In the genomic region with DNA sequence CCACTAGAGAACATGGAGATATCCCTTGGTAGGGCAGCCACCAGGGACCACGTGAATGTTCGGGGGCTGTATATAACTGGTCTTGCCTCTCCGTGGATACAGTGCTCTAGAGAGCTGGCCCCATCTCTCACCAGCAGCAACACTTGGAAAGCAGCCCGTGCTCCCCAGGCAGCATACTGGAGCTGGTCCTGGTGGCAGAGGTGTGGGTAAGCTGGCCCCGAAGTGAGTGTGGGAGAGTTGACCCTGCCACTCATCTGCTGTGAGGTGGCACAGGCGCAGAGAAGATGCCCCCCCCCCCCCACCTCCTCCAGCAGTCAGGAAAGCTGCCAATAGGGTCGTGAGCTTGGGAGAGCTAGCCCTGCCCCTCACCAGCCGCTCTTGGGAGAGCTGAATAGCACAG, we compare ENCODE assay signal across 29 mouse cellular contexts.
DNase-seq lines count a peak whose midpoint lies in the region; ATAC-seq and TF ChIP-seq lines count a peak whose summit lies in the region.
"Had no signal": no experiment of that assay in that cellular context is flagged by ENCODE, and none has a peak within 500 bp of the region (broad histone marks: within the 10 kb centered on the region; RNA-seq: fewer than 3 reads in every experiment).

No protein-coding gene starts in this region.

- H3K4me1 ChIP-seq in midbrain, embryonic 10.5 days: peaks cover 5% of the 10 kb centered on the region; the same call in 1 of the 2 replicates
- no peaks in the 10 kb centered on the region for H3K4me1 ChIP-seq in midbrain, postnatal 0 days (ENCODE audit: insufficient read depth, low read length)
- H3K4me1 ChIP-seq: heart, embryonic 10.5 days; heart, embryonic 15.5 days; hindbrain, embryonic 15.5 days; intestine, embryonic 15.5 days; liver, embryonic 12.5 days had no signal

- H3K4me3 ChIP-seq in midbrain, embryonic 10.5 days: no peak overlapping the region
- no peak overlapping the region for H3K4me3 ChIP-seq in midbrain, postnatal 0 days (ENCODE audit: low read depth, low read length)
- H3K4me3 ChIP-seq: erythroblast, embryonic 14.5 days; heart, embryonic 10.5 days; heart, embryonic 15.5 days; hindbrain, embryonic 15.5 days; intestine, embryonic 15.5 days; layer of hippocampus, adult 2 months; left cerebral cortex, adult 2 months; liver, embryonic 12.5 days; midbrain, embryonic 13.5 days; myocyte; neural tube, embryonic 13.5 days had no signal

- no peak for ATAC-seq in midbrain, postnatal 0 days (ENCODE audit: low FRiP score)
- ATAC-seq: intestine, embryonic 15.5 days; liver, embryonic 12.5 days; liver, postnatal 0 days; Patski had no signal

- 45% methylated on average over 8 of the region's 8 CpGs for WGBS in midbrain, embryonic 10.5 days
- 41% methylated on average over 8 of the region's 8 CpGs for WGBS in midbrain, postnatal 0 days

- TF ChIP-seq CTCF in midbrain, postnatal 0 days (IDR thresholded peaks at IDR 0.05): no peak
- no peak for TF ChIP-seq CTCF in brain, embryonic 14.5 days (IDR thresholded peaks at IDR 0.05; ENCODE audit: borderline replicate concordance, extremely low read depth, insufficient read depth, insufficient read length)

- DNase-seq in cerebellum, postnatal 10 days: peak; percentile 22 to 37
- DNase-seq in cerebellum, adult 18-20 months: no peak
- DNase-seq in heart, adult 11 months: peak; percentile 70
- DNase-seq in heart, adult 8-10 months (ENCODE audit: low spot score): no peak
- no peak for DNase-seq in midbrain, embryonic 10.5 days (ENCODE audit: low spot score)
- DNase-seq in midbrain, postnatal 0 days (ENCODE audit: low spot score): no peak
- DNase-seq in brain, embryonic 14.5 days (ENCODE audit: low read depth): peak; percentile 35
- DNase-seq: adrenal gland, postnatal 10 days; cerebellum, adult 11-12 months; forebrain, postnatal 0 days; kidney, adult 2 months; kidney, postnatal 36 days; liver, postnatal 0 days; lung, postnatal 36 days; right cerebral cortex, postnatal 14 days; thymus, postnatal 4 days had no signal

- no peaks in the 10 kb centered on the region for H3K9me3 ChIP-seq in midbrain, embryonic 10.5 days (replicated peaks)
- H3K9me3 ChIP-seq in midbrain, postnatal 0 days (ENCODE audit: low read length): no peaks in the 10 kb centered on the region
- H3K9me3 ChIP-seq: G1E; heart, embryonic 10.5 days; heart, embryonic 15.5 days; hindbrain, embryonic 15.5 days; intestine, embryonic 15.5 days; liver, embryonic 12.5 days; midbrain, embryonic 13.5 days; neural tube, embryonic 13.5 days had no signal

- no peak for TF ChIP-seq POLR2A in brain, embryonic 14.5 days (IDR thresholded peaks at IDR 0.05; ENCODE audit: borderline replicate concordance, extremely low read depth, insufficient read depth, insufficient read length, poor library complexity, severe bottlenecking)

- no peaks in the 10 kb centered on the region for H3K27me3 ChIP-seq in midbrain, embryonic 10.5 days (ENCODE audit: low read depth, poor library complexity, severe bottlenecking)
- H3K27me3 ChIP-seq in midbrain, postnatal 0 days (ENCODE audit: insufficient read depth, low read length): no peaks in the 10 kb centered on the region
- H3K27me3 ChIP-seq: heart, embryonic 15.5 days; hindbrain, embryonic 15.5 days; intestine, embryonic 15.5 days; liver, embryonic 12.5 days; midbrain, embryonic 13.5 days; neural tube, embryonic 13.5 days had no signal

- peak overlapping the region; percentile 15; the same call in 1 of the 2 replicates for H3K27ac ChIP-seq in midbrain, embryonic 10.5 days (replicated peaks)
- H3K27ac ChIP-seq in midbrain, postnatal 0 days (ENCODE audit: low read depth, low read length): no peak overlapping the region
- H3K27ac ChIP-seq: heart, embryonic 10.5 days; heart, embryonic 15.5 days; hindbrain, embryonic 15.5 days; intestine, embryonic 15.5 days; layer of hippocampus, adult 2 months; left cerebral cortex, adult 2 months; liver, embryonic 12.5 days; midbrain, embryonic 13.5 days; neural tube, embryonic 13.5 days had no signal

- no peak overlapping the region for H3K9ac ChIP-seq in midbrain, postnatal 0 days (replicated peaks; ENCODE audit: low read length, poor library complexity, severe bottlenecking)
- H3K9ac ChIP-seq: forebrain, postnatal 0 days; heart, embryonic 15.5 days; hindbrain, embryonic 15.5 days; intestine, embryonic 15.5 days; liver, embryonic 12.5 days; liver, postnatal 0 days; midbrain, embryonic 13.5 days; neural tube, embryonic 13.5 days had no signal

- H3K36me3 ChIP-seq in midbrain, embryonic 10.5 days: no peaks in the 10 kb centered on the region
- H3K36me3 ChIP-seq in midbrain, postnatal 0 days (ENCODE audit: insufficient read depth, low read length): no peaks in the 10 kb centered on the region
- H3K36me3 ChIP-seq: G1E; heart, embryonic 10.5 days; heart, embryonic 15.5 days; hindbrain, embryonic 15.5 days; intestine, embryonic 15.5 days; liver, embryonic 12.5 days; midbrain, embryonic 13.5 days; neural tube, embryonic 13.5 days had no signal

- no peak overlapping the region for H3K4me2 ChIP-seq in midbrain, postnatal 0 days (ENCODE audit: low read depth, low read length, poor library complexity, severe bottlenecking)
- H3K4me2 ChIP-seq: heart, embryonic 15.5 days; hindbrain, embryonic 15.5 days; intestine, embryonic 15.5 days; liver, embryonic 12.5 days; midbrain, embryonic 13.5 days; neural tube, embryonic 13.5 days had no signal

Comparison
In these comparisons a context has a peak if more than half of its experiments do, and no peak if none do; other contexts are left out.
1. DNase-seq: peak in cerebellum, postnatal 10 days (2 of 2), heart, adult 11 months (single experiment) and brain, embryonic 14.5 days (single experiment); none in cerebellum, adult 18-20 months (0 of 2), heart, adult 8-10 months (single experiment), midbrain, embryonic 10.5 days (single experiment) and midbrain, postnatal 0 days (single experiment).